Mouse (Mus musculus) limb, embryonic 11.5 days (tissue): Measurements from ENCODE around the gene Bcam. TPM values are rescaled to one million over a fixed set of nuclear protein-coding genes. Genes with fewer than 3 reads are reported as not detected.

ENCODE experiments used
- ATAC-seq: fragments of 200-750 bp; cut with Nextera tagmentation; 2 replicates; pipeline ENCODE4 v1.8.0; 2017; ENCODE audit warnings: low read depth; ENCODE audit not compliant: insufficient number of reproducible peaks, low FRiP score, low TSS enrichment
- DNase-seq: peaks from one replicate; pipeline ENCODE4 v3.0.0-alpha.2; 2015; ENCODE audit warnings: low spot score
- H3K27ac ChIP-seq: fragments of 300-500 bp; sonication (generic); replicated peaks from 2 replicates; pipeline ENCODE4 v1.5.1; 2014; ENCODE audit warnings: low read depth, mild to moderate bottlenecking, low read length
- H3K27me3 ChIP-seq: fragments of 300-500 bp; sonication (generic); 2 replicates; pipeline ENCODE4 v1.6.1; 2014; ENCODE audit warnings: mild to moderate bottlenecking, low read length, mixed read lengths; ENCODE audit not compliant: control insufficient read depth, insufficient read depth
- H3K36me3 ChIP-seq: fragments of 300-500 bp; sonication (generic); 2 replicates; pipeline ENCODE4 v1.6.1; 2014; ENCODE audit warnings: mild to moderate bottlenecking, low read length, moderate library complexity, mixed read lengths; ENCODE audit not compliant: control insufficient read depth, insufficient read depth
- H3K4me1 ChIP-seq: fragments of 300-500 bp; sonication (generic); 2 replicates; pipeline ENCODE4 v1.6.1; 2014; ENCODE audit warnings: low read length, mixed read lengths; ENCODE audit not compliant: control insufficient read depth, insufficient read depth
- H3K4me2 ChIP-seq: fragments of 300-500 bp; sonication (generic); 2 replicates; pipeline ENCODE4 v1.6.1; 2014; ENCODE audit warnings: low read depth, mild to moderate bottlenecking, moderate library complexity; ENCODE audit not compliant: severe bottlenecking
- H3K4me3 ChIP-seq: fragments of 300-500 bp; sonication (generic); 2 replicates; pipeline ENCODE4 v1.5.1; 2014; ENCODE audit warnings: low read depth, low read length
- H3K9ac ChIP-seq: fragments of 300-500 bp; sonication (generic); 2 replicates; pipeline ENCODE4 v1.6.1; 2014; ENCODE audit warnings: mild to moderate bottlenecking, low read length
- H3K9me3 ChIP-seq: fragments of 300-500 bp; sonication (generic); 2 replicates; pipeline ENCODE4 v1.6.1; 2016; ENCODE audit warnings: low read length; ENCODE audit not compliant: control insufficient read depth
- WGBS: fragments of 180-500 bp; shearing (Covaris S2); extraction: QIAGEN DNeasy Blood & Tissue Kit; methylation state at CpG from one replicate; pipeline ENCODE4 v1.1.7; 2014; 5-methylcytosine and 5-hydroxymethylcytosine counted together
- polyA plus RNA-seq: library from polyadenylated mRNA; unstranded; fragments of >200 nt; fragmentation: Nextera tagmentation; extraction: Ambion mirVana; gene quantifications from 2 replicates; pipeline ENCODE4 v1.2.1, GENCODE M21; 2014

The Bcam gene
- polyA plus RNA-seq, 1 experiment from 2014 or later = 44.1 TPM

DNA sequence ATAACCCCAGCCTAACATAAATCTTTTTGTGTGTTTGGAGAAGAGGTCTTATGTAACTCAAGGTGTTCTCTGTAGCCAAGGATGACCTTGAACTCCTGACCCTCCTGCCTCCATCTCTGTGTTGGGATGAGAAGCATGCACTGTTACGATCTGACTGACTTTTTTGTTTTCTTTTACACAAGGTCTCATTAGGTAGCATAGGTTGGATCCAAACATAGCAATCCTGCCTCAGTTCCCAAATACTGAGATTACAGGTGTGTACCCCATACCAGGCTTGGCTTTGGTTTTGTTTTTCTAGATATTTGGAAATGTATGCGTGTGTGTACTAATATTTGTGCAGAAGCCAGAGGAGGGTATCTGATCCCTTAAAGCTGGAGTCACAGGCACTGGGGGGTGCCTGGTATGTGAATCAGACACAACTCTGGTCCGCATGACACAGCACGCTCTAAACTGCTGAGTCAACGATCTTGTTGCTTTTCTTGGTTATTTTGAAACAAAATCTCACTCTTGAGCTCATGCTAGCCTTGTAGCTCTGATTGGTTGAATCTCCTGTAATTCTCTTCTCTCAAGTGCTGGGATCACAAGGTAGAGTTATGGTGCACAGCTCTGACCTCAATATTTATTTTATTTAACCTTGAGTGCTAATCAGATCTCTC lies 52.4 kb downstream of the Bcam start:
- H3K9me3 ChIP-seq = peaks cover 5% of the 10 kb centered on the region; the same call in 1 of the 2 replicates
- no peak for DNase-seq
- 93% methylated on average over 5 of the region's 5 CpGs for WGBS
- no peak for ATAC-seq
- H3K27ac ChIP-seq = no peak overlapping the region
- H3K4me2 ChIP-seq = no peak overlapping the region
- H3K36me3 ChIP-seq = peaks cover 8% of the 10 kb centered on the region; the same call in 1 of the 2 replicates
- no peak overlapping the region for H3K4me3 ChIP-seq
- peaks cover 2% of the 10 kb centered on the region; the same call in 1 of the 2 replicates for H3K4me1 ChIP-seq
- H3K9ac ChIP-seq = no peak overlapping the region
- H3K27me3 ChIP-seq = no peaks in the 10 kb centered on the region

DNA sequence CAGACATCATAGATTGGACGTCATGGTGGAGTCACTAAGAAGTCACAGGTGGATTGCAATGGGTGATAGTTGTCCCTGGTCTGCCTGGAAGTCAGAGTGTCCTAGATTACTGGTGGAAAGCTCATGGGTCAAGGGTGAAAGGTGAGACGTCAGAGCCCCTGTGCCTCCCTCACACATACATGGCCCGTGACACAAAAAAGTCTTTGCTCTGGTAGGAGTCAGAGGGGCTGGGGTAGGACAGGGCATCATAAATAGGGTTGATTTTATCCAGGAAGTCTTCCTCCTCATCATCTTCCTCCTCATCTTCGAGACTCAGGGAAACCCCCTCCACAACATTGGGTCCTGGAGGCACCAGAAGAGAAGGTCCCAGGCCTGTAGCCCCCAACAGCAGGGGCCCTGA lies 53.5 kb downstream of the Bcam start:
- ATAC-seq (no peak), DNase-seq (no peak)
- Histone ChIP-seq H3K4me3 (no peak overlapping the region), H3K9me3 (peaks cover 5% of the 10 kb centered on the region; the same call in 1 of the 2 replicates), H3K4me1 (peaks cover 2% of the 10 kb centered on the region; the same call in 1 of the 2 replicates), H3K27me3 (no peaks in the 10 kb centered on the region), H3K4me2 (no peak overlapping the region), H3K27ac (no peak overlapping the region), H3K36me3 (peaks cover 13% of the 10 kb centered on the region; the same call in 1 of the 2 replicates), H3K9ac (no peak overlapping the region)
- WGBS = 83% methylated on average over 4 of the region's 4 CpGs

DNA sequence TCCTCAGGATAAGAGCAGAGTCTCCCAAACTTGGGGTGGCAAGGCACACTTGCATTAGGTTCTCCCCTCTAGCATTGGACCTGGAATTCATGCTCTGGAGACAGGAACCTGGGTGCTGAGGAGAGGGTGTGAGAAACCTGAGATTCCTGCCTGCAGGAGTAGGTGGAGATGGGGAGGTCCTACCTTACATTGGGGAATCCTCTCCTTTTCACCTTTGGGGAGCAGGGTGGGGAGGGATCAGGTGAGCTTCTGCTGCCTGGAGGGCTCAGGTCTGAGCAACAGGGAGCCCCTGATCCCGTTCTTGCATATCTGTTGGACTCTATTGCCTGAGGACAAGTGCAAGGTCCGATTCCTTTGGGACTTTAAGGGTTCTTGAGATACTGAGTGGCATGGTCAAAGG lies 54.0 kb downstream of the Bcam start:
- peaks cover 5% of the 10 kb centered on the region; the same call in 1 of the 2 replicates for H3K9me3 ChIP-seq
- H3K4me1 ChIP-seq = peaks cover 2% of the 10 kb centered on the region; the same call in 1 of the 2 replicates
- ATAC-seq (no peak), DNase-seq (no peak)
- H3K4me2 ChIP-seq = peak overlapping the region; percentile 42; the same call in 1 of the 2 replicates
- H3K36me3 ChIP-seq = peaks cover 16% of the 10 kb centered on the region; the same call in 1 of the 2 replicates
- H3K27me3 ChIP-seq = no peaks in the 10 kb centered on the region
- no peak overlapping the region for H3K9ac ChIP-seq
- WGBS = 81% methylated on average over 2 of the region's 2 CpGs
- H3K27ac ChIP-seq = peak overlapping the region; percentile 65; the same call in 1 of the 2 replicates
- H3K4me3 ChIP-seq = no peak overlapping the region

DNA sequence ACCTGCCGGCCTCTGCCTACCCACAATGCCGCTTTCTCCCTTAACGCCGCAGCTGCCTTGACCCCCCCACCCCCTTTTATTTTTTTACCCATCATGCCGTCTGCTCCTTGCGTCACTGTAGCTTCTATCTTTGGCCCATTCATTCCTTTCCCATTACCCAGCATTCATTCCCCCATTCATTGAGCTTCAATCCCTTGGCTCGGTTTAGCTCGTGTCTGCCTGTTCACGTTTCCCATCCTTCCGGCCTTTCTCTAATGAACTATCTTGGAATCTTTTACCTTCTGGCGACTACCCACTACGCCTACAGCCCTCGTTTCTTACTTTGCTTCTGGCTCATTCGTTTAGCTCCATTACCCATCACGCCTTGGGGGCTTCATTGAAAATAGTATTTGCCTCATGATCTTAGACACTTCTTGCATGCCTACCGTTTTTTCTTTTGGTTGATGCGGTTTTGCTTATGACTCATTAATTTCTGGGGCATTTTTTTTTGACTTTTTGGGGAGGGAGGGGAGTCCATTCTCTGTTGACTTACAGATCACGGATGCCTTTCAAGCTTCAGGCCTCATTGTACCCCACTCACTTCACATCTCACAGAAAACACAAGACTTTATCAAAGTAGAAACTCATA lies 54.6 kb downstream of the Bcam start:
- H3K4me2 ChIP-seq = peak overlapping the region; percentile 42
- WGBS = 9% methylated on average over 18 of the region's 18 CpGs
- no peak for ATAC-seq
- H3K9me3 ChIP-seq = peaks cover 2% of the 10 kb centered on the region; the same call in 1 of the 2 replicates
- no peak for DNase-seq
- no peaks in the 10 kb centered on the region for H3K27me3 ChIP-seq
- 0 out of 2 replicates have a peak overlapping the region, but pooled peaks have one; percentile 2 for H3K9ac ChIP-seq
- H3K4me1 ChIP-seq = peaks cover 2% of the 10 kb centered on the region; the same call in 1 of the 2 replicates
- H3K4me3 ChIP-seq = peak overlapping the region; percentile 28
- peaks cover 19% of the 10 kb centered on the region; the same call in 1 of the 2 replicates for H3K36me3 ChIP-seq
- H3K27ac ChIP-seq = peak overlapping the region; percentile 65

DNA sequence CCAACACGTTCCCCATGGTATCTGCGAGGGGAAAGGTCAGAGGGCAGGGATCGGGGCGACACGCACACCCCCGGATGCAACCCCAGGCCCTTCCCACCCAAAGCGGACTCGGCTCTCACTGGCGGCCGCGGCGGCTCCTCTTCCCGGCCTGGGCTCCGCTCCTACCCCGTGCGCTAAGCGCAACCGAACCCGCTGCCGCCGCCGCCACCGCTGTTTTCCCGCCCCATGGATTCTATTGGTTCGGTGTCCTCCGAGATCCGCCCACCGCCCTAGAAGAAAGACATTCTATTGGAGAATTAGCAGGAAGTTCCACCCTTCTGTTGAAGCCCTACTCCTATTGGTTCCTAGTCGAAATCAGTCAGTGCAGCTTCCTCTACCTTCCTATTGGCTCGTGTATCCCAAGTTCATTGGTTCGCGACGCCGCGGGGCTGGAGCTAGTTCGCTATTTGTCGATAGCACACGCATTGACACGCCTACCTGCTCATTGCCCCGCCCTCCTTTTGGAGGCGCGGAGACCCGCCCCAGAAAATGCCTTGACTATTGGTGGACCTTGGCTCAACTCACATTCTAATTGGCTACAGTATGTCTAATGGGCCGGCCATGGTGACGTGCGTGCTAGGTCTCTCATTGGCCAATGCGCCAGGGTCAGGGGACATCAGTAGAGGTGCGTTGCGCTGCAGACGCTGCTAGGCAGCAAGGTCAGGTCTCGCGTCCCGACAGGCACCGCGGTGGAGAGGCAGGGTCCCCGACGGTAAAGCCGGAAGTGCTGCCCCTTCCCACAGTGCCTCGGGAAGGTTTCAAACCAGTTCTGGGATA lies 55.4 kb downstream of the Bcam start, which contains the start of gene Tomm40:
Tomm40 (minus strand) TSS at position 200 of the 816 bp plus-strand sequence.
- peak within 1 kb of the TSS; percentile 90 for H3K4me2 ChIP-seq
- H3K4me1 ChIP-seq = peaks cover 2% of the 10 kb centered on the region; the same call in 1 of the 2 replicates
- peak within 1 kb of the TSS; percentile 99 for H3K4me3 ChIP-seq
- DNase-seq (peak; percentile 99), ATAC-seq (peak; percentile 100)
- WGBS = under 1% methylated on average over 58 of the region's 59 CpGs
- peaks cover 20% of the 10 kb centered on the region for H3K36me3 ChIP-seq
- no peaks in the 10 kb centered on the region for H3K9me3 ChIP-seq
- H3K27me3 ChIP-seq = no peaks in the 10 kb centered on the region
- H3K9ac ChIP-seq = peak within 1 kb of the TSS; percentile 91
- peak within 1 kb of the TSS; percentile 65 for H3K27ac ChIP-seq

DNA sequence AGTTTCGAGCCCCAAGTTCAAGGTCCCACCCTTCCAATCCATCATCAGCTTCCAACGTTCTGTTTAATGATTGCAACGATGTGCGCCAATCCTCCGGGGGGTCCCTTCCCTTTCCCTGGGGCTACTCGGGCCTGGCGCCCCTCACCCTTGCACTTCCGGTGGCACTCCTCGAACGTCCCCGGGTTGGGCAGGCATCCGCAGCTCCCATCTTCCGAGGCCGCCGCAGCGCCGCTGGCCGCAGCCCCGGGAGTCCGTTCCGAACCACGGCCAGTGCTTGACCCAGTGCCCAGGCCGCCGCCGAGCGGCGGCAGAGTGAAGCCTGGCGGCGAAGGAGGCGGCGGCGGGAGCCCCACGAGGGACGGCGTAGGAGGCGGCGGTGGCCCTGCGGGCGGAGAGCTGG lies 56.0 kb downstream of the Bcam start:
- Histone ChIP-seq H3K27ac (0 out of 2 replicates have a peak overlapping the region, but pooled peaks have one; percentile 30), H3K9me3 (no peaks in the 10 kb centered on the region), H3K9ac (peak overlapping the region; percentile 91), H3K27me3 (no peaks in the 10 kb centered on the region), H3K4me3 (peak overlapping the region; percentile 99), H3K4me1 (peaks cover 2% of the 10 kb centered on the region; the same call in 1 of the 2 replicates), H3K36me3 (peaks cover 23% of the 10 kb centered on the region), H3K4me2 (peak overlapping the region; percentile 90)
- ATAC-seq (no peak), DNase-seq (peak; percentile 36)
- under 1% methylated on average over 39 of the region's 39 CpGs for WGBS

DNA sequence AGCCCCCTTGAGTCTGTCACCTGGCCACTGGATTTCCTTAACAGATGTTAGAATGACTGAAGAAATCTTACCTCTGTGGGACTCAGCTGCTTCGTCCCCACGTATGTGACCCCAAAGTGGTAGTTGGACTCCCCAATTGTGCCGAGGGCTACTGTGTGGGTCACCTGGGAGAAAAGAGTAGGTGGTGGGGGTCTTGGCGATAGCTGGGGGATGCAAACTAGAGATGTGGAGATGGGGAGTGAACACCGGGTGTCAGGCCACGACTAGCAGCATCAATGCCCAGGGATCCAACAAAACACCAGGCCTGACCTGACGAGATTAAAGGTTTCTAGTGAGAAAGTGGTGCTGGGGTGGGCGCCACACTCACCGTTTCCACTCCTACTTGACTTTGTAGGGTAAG lies 57.2 kb downstream of the Bcam start:
- ATAC-seq (no peak), DNase-seq (no peak)
- no peaks in the 10 kb centered on the region for H3K27me3 ChIP-seq
- peaks cover 21% of the 10 kb centered on the region for H3K36me3 ChIP-seq
- peaks cover 2% of the 10 kb centered on the region; the same call in 1 of the 2 replicates for H3K4me1 ChIP-seq
- H3K27ac ChIP-seq = no peak overlapping the region
- no peak overlapping the region for H3K4me3 ChIP-seq
- no peaks in the 10 kb centered on the region for H3K9me3 ChIP-seq
- no peak overlapping the region for H3K4me2 ChIP-seq
- H3K9ac ChIP-seq = no peak overlapping the region
- 91% methylated on average over 9 of the region's 9 CpGs for WGBS

DNA sequence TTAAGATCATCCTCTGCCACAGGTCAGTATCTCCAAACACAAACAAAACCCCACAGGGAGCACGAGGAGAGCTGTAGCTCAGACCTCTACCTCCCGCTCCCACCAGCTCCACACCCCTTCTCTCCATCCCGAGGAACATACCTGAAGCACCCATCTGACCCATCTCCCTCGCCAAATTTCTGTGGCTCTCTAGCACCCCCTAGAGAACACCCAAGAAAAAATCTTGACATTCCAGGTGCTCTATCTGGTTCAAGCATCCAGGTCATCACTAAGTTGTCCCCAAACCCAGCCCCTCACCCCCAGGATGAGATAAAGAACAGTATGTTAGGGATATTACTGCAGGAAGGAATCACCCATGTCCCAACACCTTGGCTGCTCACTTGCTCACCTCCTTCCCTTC lies 57.6 kb downstream of the Bcam start:
- no peak overlapping the region for H3K27ac ChIP-seq
- H3K9me3 ChIP-seq = no peaks in the 10 kb centered on the region
- no peaks in the 10 kb centered on the region for H3K27me3 ChIP-seq
- no peak for ATAC-seq
- H3K9ac ChIP-seq = no peak overlapping the region
- 64% methylated on average over 4 of the region's 4 CpGs for WGBS
- H3K4me1 ChIP-seq = peaks cover 2% of the 10 kb centered on the region; the same call in 1 of the 2 replicates
- peaks cover 21% of the 10 kb centered on the region for H3K36me3 ChIP-seq
- no peak overlapping the region for H3K4me3 ChIP-seq
- no peak overlapping the region for H3K4me2 ChIP-seq
- DNase-seq = no peak
